In genomic region chr7:141335682-141336081, GRCm38 (mm10) we compare ENCODE assay signal across 20 mouse cellular contexts. TPM values are rescaled to one million over a fixed set of nuclear protein-coding genes. Genes with fewer than 3 reads are reported as not detected.
DNase-seq lines count a peak whose midpoint lies in the region; ATAC-seq and TF ChIP-seq lines count a peak whose summit lies in the region.
"Had no signal": no experiment of that assay in that cellular context is flagged by ENCODE, and none has a peak within 500 bp of the region (broad histone marks: within the 10 kb centered on the region; RNA-seq: fewer than 3 reads in every experiment).

No protein-coding gene starts in this region.

- no peak for TF ChIP-seq CTCF in gastrocnemius, adult 2 months (IDR thresholded peaks at IDR 0.05)
- no peak for TF ChIP-seq CTCF in liver, adult 2 months (IDR thresholded peaks at IDR 0.05; ENCODE audit: low read depth, low read length)

- H3K9me3 ChIP-seq in liver, embryonic 12.5 days (replicated peaks), result no peaks in the 10 kb centered on the region
- H3K9me3 ChIP-seq: heart, embryonic 13.5 days; limb, embryonic 10.5 days; liver, embryonic 15.5 days; neural tube, embryonic 13.5 days had no signal

- H3K79me2 ChIP-seq in liver, adult 2 months (ENCODE audit: control insufficient read depth, insufficient read depth, low read length), result no peaks in the 10 kb centered on the region

- no peak for DNase-seq in gastrocnemius, adult 2 months
- no peak for DNase-seq in gastrocnemius, postnatal 10 days
- peak; percentile 44 for DNase-seq in liver, adult 2 months (ENCODE audit: extremely low read depth, low read depth, low spot score)
- peak; percentile 59 for DNase-seq in cerebellum, adult 8-10 months
- peak; percentile 40 for DNase-seq in left cerebral cortex, postnatal 4 days
- no peak for DNase-seq in ovary, adult 18-20 months (ENCODE audit: low spot score)
- no peak for DNase-seq in T-cell, adult 2 months (ENCODE audit: low spot score)
- DNase-seq: adrenal gland, postnatal 10 days; gastrocnemius, postnatal 36 days; heart, postnatal 4 days; kidney, adult 8-10 months; thymus, postnatal 4 days had no signal

- no peak for ATAC-seq in liver, embryonic 12.5 days
- ATAC-seq: inflammation-experienced regulatory T-cells, adult 6 months; lung, postnatal 0 days had no signal

- TF ChIP-seq POLR2A in liver, adult 2 months (IDR thresholded peaks at IDR 0.05; ENCODE audit: extremely low read depth, insufficient read depth, low read length), result no peak

- no peak overlapping the region for H3K9ac ChIP-seq in liver, adult 2 months (ENCODE audit: low read depth, low read length)
- H3K9ac ChIP-seq in liver, embryonic 12.5 days, result no peak overlapping the region
- H3K9ac ChIP-seq: liver, embryonic 15.5 days; neural tube, embryonic 13.5 days had no signal

- H3K27ac ChIP-seq in gastrocnemius, adult 2 months, result 0 out of 2 replicates have a peak overlapping the region, but pooled peaks have one; percentile 20
- H3K27ac ChIP-seq in liver, adult 2 months (replicated peaks; ENCODE audit: insufficient read depth, low read depth, low read length), result no peak overlapping the region
- no peak overlapping the region for H3K27ac ChIP-seq in liver, embryonic 12.5 days
- H3K27ac ChIP-seq: heart, embryonic 13.5 days; limb, embryonic 10.5 days; liver, embryonic 15.5 days; neural tube, embryonic 13.5 days had no signal

- H3K27me3 ChIP-seq in liver, adult 2 months (ENCODE audit: control insufficient read depth, insufficient read depth, low read length), result no peaks in the 10 kb centered on the region
- peaks cover 26% of the 10 kb centered on the region for H3K27me3 ChIP-seq in liver, embryonic 12.5 days (replicated peaks)

- peaks cover 6% of the 10 kb centered on the region for H3K36me3 ChIP-seq in liver, adult 2 months (ENCODE audit: control insufficient read depth, insufficient read depth, low read length)
- H3K36me3 ChIP-seq in liver, embryonic 12.5 days, result peaks cover 40% of the 10 kb centered on the region

- no peak overlapping the region for H3K4me2 ChIP-seq in liver, embryonic 12.5 days
- H3K4me2 ChIP-seq: heart, embryonic 13.5 days; liver, embryonic 15.5 days; neural tube, embryonic 13.5 days had no signal

- H3K4me1 ChIP-seq in liver, adult 2 months (ENCODE audit: control insufficient read depth, insufficient read depth, low read length), result peaks cover 4% of the 10 kb centered on the region
- peaks cover 22% of the 10 kb centered on the region for H3K4me1 ChIP-seq in liver, embryonic 12.5 days

- intact Hi-C loops in gastrocnemius, adult 2 months (cut with DNase I), result no loop called here
- intact Hi-C loops in left cerebral cortex, postnatal 4 days (cut with DNase I), result no loop called here

- WGBS in liver, adult 2 months, result 41% methylated on average over 4 of the region's 4 CpGs
- 68% methylated on average over 4 of the region's 4 CpGs for WGBS in liver, embryonic 12.5 days (ENCODE audit: insufficient replicate concordance)

- H3K4me3 ChIP-seq in gastrocnemius, adult 2 months, result no peak overlapping the region
- no peak overlapping the region for H3K4me3 ChIP-seq in liver, adult 2 months (ENCODE audit: insufficient read depth, low read depth, low read length)
- no peak overlapping the region for H3K4me3 ChIP-seq in liver, embryonic 12.5 days
- H3K4me3 ChIP-seq: heart, embryonic 13.5 days; limb, embryonic 10.5 days; liver, embryonic 15.5 days; neural tube, embryonic 13.5 days had no signal

RNA-seq across cellular contexts. Expression of gene Eps8l2, which starts 3.0 kb away (rescaled TPM):
- 1 to 10 TPM; 2.6 to 3.1 TPM for total RNA-seq in gastrocnemius, adult 2 months (2021)
- total RNA-seq in gastrocnemius, postnatal 10 days (2021), result 1 to 10 TPM; 1.5 to 2.3 TPM
- total RNA-seq in liver, adult 2 months (2014; rRNA removed), result 17.4 and 38.5 TPM in 2 replicates
- polyA plus RNA-seq in liver, adult 2 months (2012; rRNA removed), result 80.9 and 117 TPM in 2 replicates
- 4.9 and 5.6 TPM in 2 replicates for polyA plus RNA-seq in liver, embryonic 12.5 days (2016; fragmentation: Nextera tagmentation; extraction: Ambion mirVana)
- total RNA-seq in left cerebral cortex, postnatal 4 days (2021), result under 1 TPM; 0.86 to 0.97 TPM
- polyA plus RNA-seq: inflammation-experienced regulatory T-cells, adult 6 months had no signal

RNA-seq across cellular contexts. Expression of gene Tmem80, which starts 8.1 kb away (rescaled TPM):
- total RNA-seq in gastrocnemius, adult 2 months (2021), result 10 to 100 TPM; 11.5 to 16.9 TPM
- 10 to 100 TPM; 12.1 to 12.8 TPM for total RNA-seq in gastrocnemius, postnatal 10 days (2021)
- 8.9 and 10.3 TPM in 2 replicates for total RNA-seq in liver, adult 2 months (2014; rRNA removed)
- polyA plus RNA-seq in liver, adult 2 months (2012; rRNA removed), result 14.3 and 20.9 TPM in 2 replicates
- 24.3 and 24.8 TPM in 2 replicates for polyA plus RNA-seq in liver, embryonic 12.5 days (2016; fragmentation: Nextera tagmentation; extraction: Ambion mirVana)
- 10 to 100 TPM; 21.1 to 21.9 TPM for total RNA-seq in left cerebral cortex, postnatal 4 days (2021)

RNA-seq across cellular contexts. Expression of gene Deaf1, which starts 8.2 kb away (rescaled TPM):
- total RNA-seq in gastrocnemius, adult 2 months (2021), result 10 to 100 TPM; 13.3 to 14.0 TPM
- total RNA-seq in gastrocnemius, postnatal 10 days (2021), result 10 to 100 TPM; 24.6 to 28.7 TPM
- total RNA-seq in liver, adult 2 months (2014; rRNA removed), result 3.1 and 5.8 TPM in 2 replicates
- 6.9 and 7.8 TPM in 2 replicates for polyA plus RNA-seq in liver, adult 2 months (2012; rRNA removed)
- polyA plus RNA-seq in liver, embryonic 12.5 days (2016; fragmentation: Nextera tagmentation; extraction: Ambion mirVana), result 24.7 and 25.6 TPM in 2 replicates
- 100 to 1,000 TPM; 246 to 267 TPM for total RNA-seq in left cerebral cortex, postnatal 4 days (2021)

RNA-seq across cellular contexts. Expression of gene Drd4, which starts 43.9 kb away (rescaled TPM):
- not detected for total RNA-seq in gastrocnemius, adult 2 months (2021)
- total RNA-seq in gastrocnemius, postnatal 10 days (2021), result under 1 TPM; 0.70 to 0.99 TPM
- total RNA-seq in liver, adult 2 months (2014; rRNA removed), result not detected in 2 replicates
- not detected in 2 replicates for polyA plus RNA-seq in liver, adult 2 months (2012; rRNA removed)
- polyA plus RNA-seq in liver, embryonic 12.5 days (2016; fragmentation: Nextera tagmentation; extraction: Ambion mirVana), result 0.04 and 0.07 TPM in 2 replicates
- total RNA-seq in left cerebral cortex, postnatal 4 days (2021), result under 1 TPM; 0.48 to 0.54 TPM
- total RNA-seq: gastrocnemius, postnatal 36 days; heart, postnatal 4 days; megakaryocyte-erythroid progenitor cell, adult 5-6 weeks had no signal
- polyA plus RNA-seq: heart, embryonic 13.5 days; inflammation-experienced regulatory T-cells, adult 6 months; liver, embryonic 15.5 days had no signal

RNA-seq across cellular contexts. Expression of gene Taldo1, which starts 56.3 kb away (rescaled TPM):
- 10 to 100 TPM; 77.5 to 88.3 TPM for total RNA-seq in gastrocnemius, adult 2 months (2021)
- 100 to 1,000 TPM; 110 to 111 TPM for total RNA-seq in gastrocnemius, postnatal 10 days (2021)
- 160 and 195 TPM in 2 replicates for total RNA-seq in liver, adult 2 months (2014; rRNA removed)
- 125 and 166 TPM in 2 replicates for polyA plus RNA-seq in liver, adult 2 months (2012; rRNA removed)
- 516 and 525 TPM in 2 replicates for polyA plus RNA-seq in liver, embryonic 12.5 days (2016; fragmentation: Nextera tagmentation; extraction: Ambion mirVana)
- total RNA-seq in left cerebral cortex, postnatal 4 days (2021), result 100 to 1,000 TPM; 146 to 152 TPM

Comparison
In these comparisons a context has a peak if more than half of its experiments do, and no peak if none do; other contexts are left out.
1. DNase-seq: peak in liver, adult 2 months (single experiment), cerebellum, adult 8-10 months (single experiment) and left cerebral cortex, postnatal 4 days (single experiment); none in gastrocnemius, adult 2 months (single experiment), gastrocnemius, postnatal 10 days (single experiment), ovary, adult 18-20 months (single experiment) and T-cell, adult 2 months (single experiment).
2. RNA of gene Deaf1, which starts 8.2 kb away (total RNA-seq): 246 to 267 TPM in left cerebral cortex, postnatal 4 days; 24.6 to 28.7 TPM in gastrocnemius, postnatal 10 days, 13.3 to 14.0 TPM in gastrocnemius, adult 2 months and 3.1 to 5.8 TPM in liver, adult 2 months; every median in the first group is over 4 times any median in the second.